Mouse (Mus musculus) cortical plate, adult 2 months (tissue): ENCODE measurements around the gene Cd5.

Source experiments
- CTCF ChIP-seq: fragments of 200-500 bp; IDR thresholded peaks from 2 replicates; pipeline ENCODE4 v1.5.1; 2011; ENCODE audit warnings: mild to moderate bottlenecking, control low read depth, low read length; ENCODE audit not compliant: insufficient read depth; ENCODE audit errors: extremely low read depth
- POLR2A ChIP-seq: fragments of 200-500 bp; IDR thresholded peaks from 2 replicates; pipeline ENCODE4 v1.6.1; 2011; ENCODE audit warnings: mild to moderate bottlenecking, low read length, control low read depth; ENCODE audit not compliant: insufficient read depth; ENCODE audit errors: extremely low read depth

DNA sequence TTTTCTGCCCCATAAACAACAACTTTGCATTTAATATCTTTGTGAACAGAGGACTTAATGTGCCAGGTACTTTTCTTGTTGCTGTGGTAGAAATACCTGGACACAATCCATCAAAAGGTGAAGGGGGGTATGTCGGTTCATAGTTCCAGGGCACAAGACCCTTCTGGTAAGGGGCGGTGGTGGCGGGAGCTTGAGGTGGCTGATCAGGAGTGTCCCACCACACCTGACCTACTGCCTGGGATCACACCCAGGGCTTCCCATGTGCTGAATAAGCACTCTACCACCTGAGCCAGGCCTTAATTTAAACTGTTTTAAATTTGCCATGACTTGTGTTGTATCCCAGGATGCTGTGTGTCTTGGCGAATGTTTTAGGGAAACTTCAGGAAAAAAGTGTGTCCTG is 47.7 kb downstream of the Cd5 start:
- TF ChIP-seq CTCF (no peak), POLR2A (no peak)
